Mouse (Mus musculus) stomach, postnatal 0 days (tissue): ENCODE measurements at regions not wholly inside any gene's neighbourhood (a gene's known extent, or its start where the extent isn't known, plus 50 kb on each side); places are given as distances from the start of the nearest gene placed in this dataset.

Experiments
- ATAC-seq: fragments of 200-750 bp; cut with Nextera tagmentation; 2 replicates; pipeline ENCODE4 v1.8.0; 2017; ENCODE audit not compliant: low FRiP score, low TSS enrichment
- DNase-seq: peaks from one replicate; pipeline ENCODE4 v3.0.0-alpha.2; 2016; ENCODE audit warnings: low spot score
- H3K27ac ChIP-seq: fragments of 300-500 bp; sonication (generic); replicated peaks from 2 replicates; pipeline ENCODE4 v1.5.1; 2014; ENCODE audit warnings: mild to moderate bottlenecking, control low read depth
- H3K27me3 ChIP-seq: fragments of 300-500 bp; sonication (generic); 2 replicates; pipeline ENCODE4 v1.6.1; 2014; ENCODE audit warnings: low read length; ENCODE audit not compliant: control insufficient read depth, insufficient read depth
- H3K36me3 ChIP-seq: fragments of 300-500 bp; sonication (generic); 2 replicates; pipeline ENCODE4 v1.6.1; 2014; ENCODE audit warnings: low read length, mixed read lengths; ENCODE audit not compliant: control insufficient read depth, insufficient read depth
- H3K4me1 ChIP-seq: fragments of 300-500 bp; sonication (generic); replicated peaks from 2 replicates; pipeline ENCODE4 v1.6.1; 2014; ENCODE audit warnings: antibody characterized with exemption; ENCODE audit not compliant: control insufficient read depth, insufficient read depth
- H3K4me2 ChIP-seq: fragments of 300-500 bp; sonication (generic); replicated peaks from 2 replicates; pipeline ENCODE4 v1.6.1; 2014; ENCODE audit warnings: low read depth, mild to moderate bottlenecking, control low read depth, moderate library complexity
- H3K4me3 ChIP-seq: fragments of 300-500 bp; sonication (generic); 2 replicates; pipeline ENCODE4 v1.5.1; 2014; ENCODE audit warnings: low read depth, low read length, control low read depth
- H3K9ac ChIP-seq: fragments of 300-500 bp; sonication (generic); 2 replicates; pipeline ENCODE4 v1.6.1; 2014; ENCODE audit warnings: mild to moderate bottlenecking, low read length, control low read depth, mixed read lengths
- H3K9me3 ChIP-seq: fragments of 300-500 bp; sonication (generic); 2 replicates; pipeline ENCODE4 v1.6.1; 2016; ENCODE audit warnings: low read length; ENCODE audit not compliant: control insufficient read depth
- CTCF ChIP-seq: IDR thresholded peaks from 2 replicates; pipeline ENCODE4 v1.5.1; 2016; ENCODE audit warnings: antibody characterized with exemption, low read depth, mild to moderate bottlenecking, moderate library complexity
- EP300 ChIP-seq: optimal IDR thresholded peaks from 2 replicates; pipeline ENCODE3; 2016; ENCODE audit warnings: antibody characterized with exemption
- WGBS: fragments of 180-500 bp; shearing (Covaris S2); extraction: QIAGEN DNeasy Blood & Tissue Kit; methylation state at CpG from one replicate; pipeline ENCODE4 v1.1.7; 2014; 5-methylcytosine and 5-hydroxymethylcytosine counted together

GRCm38 (mm10) chr5:148739141-148739540 lies 186.6 kb upstream of the Ubl3 start:
- 59% methylated on average over 3 of the region's 3 CpGs for WGBS
- no peaks in the 10 kb centered on the region for H3K4me1 ChIP-seq
- H3K9me3 ChIP-seq = no peaks in the 10 kb centered on the region
- H3K27me3 ChIP-seq = no peaks in the 10 kb centered on the region
- no peaks in the 10 kb centered on the region for H3K36me3 ChIP-seq
- TF ChIP-seq CTCF (no peak), EP300 (no peak)
- no peak overlapping the region for H3K4me3 ChIP-seq
- H3K9ac ChIP-seq = no peak overlapping the region
- no peak for DNase-seq
- ATAC-seq = peak; percentile 65
- H3K4me2 ChIP-seq = no peak overlapping the region
- H3K27ac ChIP-seq = no peak overlapping the region

GRCm38 (mm10) chr5:148729541-148729940 lies 177.0 kb upstream of the Ubl3 start:
- TF ChIP-seq CTCF = no peak
- TF ChIP-seq EP300 = no peak
- no peak overlapping the region for H3K4me3 ChIP-seq
- ATAC-seq (no peak), DNase-seq (no peak)
- no peak overlapping the region for H3K9ac ChIP-seq
- no peak overlapping the region for H3K4me2 ChIP-seq
- no peak overlapping the region for H3K27ac ChIP-seq
- H3K27me3 ChIP-seq = no peaks in the 10 kb centered on the region
- no peaks in the 10 kb centered on the region for H3K4me1 ChIP-seq
- WGBS = 62% methylated on average over 15 of the region's 15 CpGs
- H3K36me3 ChIP-seq = no peaks in the 10 kb centered on the region
- H3K9me3 ChIP-seq = no peaks in the 10 kb centered on the region

GRCm38 (mm10) chr5:148728492-148728891 lies 175.9 kb upstream of the Ubl3 start:
- H3K27ac ChIP-seq = no peak overlapping the region
- TF ChIP-seq EP300 = no peak
- TF ChIP-seq CTCF = no peak
- H3K4me2 ChIP-seq = no peak overlapping the region
- DNase-seq (no peak), ATAC-seq (no peak)
- H3K4me1 ChIP-seq = no peaks in the 10 kb centered on the region
- no peak overlapping the region for H3K4me3 ChIP-seq
- H3K9me3 ChIP-seq = no peaks in the 10 kb centered on the region
- 74% methylated on average over 1 of the region's 1 CpGs for WGBS
- H3K27me3 ChIP-seq = no peaks in the 10 kb centered on the region
- no peak overlapping the region for H3K9ac ChIP-seq
- no peaks in the 10 kb centered on the region for H3K36me3 ChIP-seq

GRCm38 (mm10) chr5:148726442-148726841 lies 173.9 kb upstream of the Ubl3 start:
- DNase-seq = no peak
- Histone ChIP-seq H3K27ac (no peak overlapping the region), H3K36me3 (no peaks in the 10 kb centered on the region), H3K4me2 (no peak overlapping the region), H3K9me3 (no peaks in the 10 kb centered on the region), H3K4me1 (no peaks in the 10 kb centered on the region), H3K4me3 (no peak overlapping the region), H3K27me3 (no peaks in the 10 kb centered on the region), H3K9ac (no peak overlapping the region)
- ATAC-seq = no peak
- TF ChIP-seq EP300 = no peak
- peak; percentile 44 for TF ChIP-seq CTCF
- 73% methylated on average over 7 of the region's 7 CpGs for WGBS

- Histone ChIP-seq H3K27me3 (no peaks in the 10 kb centered on the region), H3K9ac (no peak overlapping the region), H3K4me1 (no peaks in the 10 kb centered on the region), H3K4me3 (no peak overlapping the region), H3K9me3 (no peaks in the 10 kb centered on the region), H3K36me3 (no peaks in the 10 kb centered on the region), H3K27ac (no peak overlapping the region), H3K4me2 (no peak overlapping the region)
- DNase-seq = no peak
- 68% methylated on average over 6 of the region's 6 CpGs for WGBS
- 0 out of 2 replicates have a peak, but pooled peaks have one; percentile 45 for ATAC-seq
- no peak for TF ChIP-seq CTCF
- TF ChIP-seq EP300 = no peak
Observed at GRCm38 (mm10) chr5:148724470-148724869, 171.9 kb upstream of the Ubl3 start.

- 89% methylated on average over 11 of the region's 11 CpGs for WGBS
Observed at GRCm38 (mm10) chr5:148723677-148724227, 171.2 kb upstream of the Ubl3 start.

More at GRCm38 (mm10) chr5:148723677-148724227, 171.2 kb upstream of the Ubl3 start:
- no peak overlapping the region for H3K27ac ChIP-seq
- DNase-seq = no peak
- H3K27me3 ChIP-seq = no peaks in the 10 kb centered on the region
- no peaks in the 10 kb centered on the region for H3K4me1 ChIP-seq
- no peak overlapping the region for H3K4me2 ChIP-seq
- H3K4me3 ChIP-seq = no peak overlapping the region
- no peak overlapping the region for H3K9ac ChIP-seq
- no peak for ATAC-seq
- no peak for TF ChIP-seq EP300
- TF ChIP-seq CTCF = no peak
- H3K36me3 ChIP-seq = no peaks in the 10 kb centered on the region
- no peaks in the 10 kb centered on the region for H3K9me3 ChIP-seq
